Mouse (Mus musculus): ENCODE data around the gene Tgm2.

The Tgm2 gene

GRCm38 (mm10) chr2:158115838-158116453 is 30.3 kb downstream of the Tgm2 start:
- DNase-seq (ENCODE audit: low read depth in 2 of 2, low spot score in 2 of 2): no peak

GRCm38 (mm10) chr2:158114931-158115330 is 31.3 kb downstream of the Tgm2 start:
- no peak for DNase-seq (ENCODE audit: low read depth in 2 of 2, low spot score in 2 of 2)

- no peak for DNase-seq (ENCODE audit: low read depth in 2 of 2, low spot score in 2 of 2)
Observed at GRCm38 (mm10) chr2:158113591-158114257, 32.5 kb downstream of the Tgm2 start.

- no peak for DNase-seq (ENCODE audit: low read depth in 2 of 2, low spot score in 2 of 2)
Observed at GRCm38 (mm10) chr2:158109516-158109915, 36.7 kb downstream of the Tgm2 start.

- DNase-seq (ENCODE audit: low read depth in 2 of 2, low spot score in 2 of 2): no peak
Observed at GRCm38 (mm10) chr2:158106947-158107587, 39.2 kb downstream of the Tgm2 start.

- DNase-seq (ENCODE audit: low read depth in 2 of 2, low spot score in 2 of 2): no peak
Observed at GRCm38 (mm10) chr2:158105605-158106004, 40.6 kb downstream of the Tgm2 start.

- no peak for DNase-seq (ENCODE audit: low read depth in 2 of 2, low spot score in 2 of 2)
Observed at GRCm38 (mm10) chr2:158104966-158105365, 41.3 kb downstream of the Tgm2 start.

GRCm38 (mm10) chr2:158101768-158102167 is 44.5 kb downstream of the Tgm2 start:
- no peak for DNase-seq (ENCODE audit: low read depth in 2 of 2, low spot score in 2 of 2)

GRCm38 (mm10) chr2:158099537-158099936 is 46.7 kb downstream of the Tgm2 start:
- no peak for DNase-seq (ENCODE audit: low read depth in 2 of 2, low spot score in 2 of 2)

- no peak for DNase-seq (ENCODE audit: low read depth in 2 of 2, low spot score in 2 of 2)
Observed at GRCm38 (mm10) chr2:158098730-158099129, 47.5 kb downstream of the Tgm2 start.

GRCm38 (mm10) chr2:158097071-158097470 is 49.2 kb downstream of the Tgm2 start:
- no peak for DNase-seq (ENCODE audit: low read depth in 2 of 2, low spot score in 2 of 2)

- no peak for DNase-seq (ENCODE audit: low read depth in 2 of 2, low spot score in 2 of 2)
Observed at GRCm38 (mm10) chr2:158094846-158095245, 51.4 kb downstream of the Tgm2 start.

GRCm38 (mm10) chr2:158094300-158094699 is 51.9 kb downstream of the Tgm2 start:
- DNase-seq (ENCODE audit: low read depth in 2 of 2, low spot score in 2 of 2): no peak

- DNase-seq (ENCODE audit: low read depth in 2 of 2, low spot score in 2 of 2): no peak
Observed at GRCm38 (mm10) chr2:158093345-158093744, 52.9 kb downstream of the Tgm2 start.

GRCm38 (mm10) chr2:158090096-158090495 is 56.1 kb downstream of the Tgm2 start:
- no peak for DNase-seq (ENCODE audit: low read depth in 2 of 2, low spot score in 2 of 2)

GRCm38 (mm10) chr2:158084486-158084885 is 61.8 kb downstream of the Tgm2 start:
- peak in 1 of 2 experiments; percentile 23 for DNase-seq (ENCODE audit: low read depth in 2 of 2, low spot score in 2 of 2)

- DNase-seq (ENCODE audit: low read depth in 2 of 2, low spot score in 2 of 2): no peak
Observed at GRCm38 (mm10) chr2:158080622-158081241, 65.5 kb downstream of the Tgm2 start.

- no peak for DNase-seq (ENCODE audit: low read depth in 2 of 2, low spot score in 2 of 2)
Observed at GRCm38 (mm10) chr2:158079843-158080395, 66.3 kb downstream of the Tgm2 start.

- DNase-seq (ENCODE audit: low read depth in 2 of 2, low spot score in 2 of 2): no peak
Observed at GRCm38 (mm10) chr2:158078971-158079370, 67.3 kb downstream of the Tgm2 start.

- no peak for DNase-seq (ENCODE audit: low read depth in 2 of 2, low spot score in 2 of 2)
Observed at GRCm38 (mm10) chr2:158077981-158078380, 68.3 kb downstream of the Tgm2 start.

- DNase-seq (ENCODE audit: low read depth in 2 of 2, low spot score in 2 of 2): no peak
Observed at GRCm38 (mm10) chr2:158076690-158077089, 69.5 kb downstream of the Tgm2 start.

- no peak for DNase-seq (ENCODE audit: low read depth in 2 of 2, low spot score in 2 of 2)
Observed at GRCm38 (mm10) chr2:158074835-158075234, 71.4 kb downstream of the Tgm2 start.

All from CD8-positive naive resting alpha-beta T cell, adult 2 months (primary cell).